Mouse (Mus musculus): ENCODE measurements at regions not wholly inside any gene's neighbourhood (a gene's known extent, or its start where the extent isn't known, plus 50 kb on each side); places are given as distances from the start of the nearest gene placed in this dataset.

DNA sequence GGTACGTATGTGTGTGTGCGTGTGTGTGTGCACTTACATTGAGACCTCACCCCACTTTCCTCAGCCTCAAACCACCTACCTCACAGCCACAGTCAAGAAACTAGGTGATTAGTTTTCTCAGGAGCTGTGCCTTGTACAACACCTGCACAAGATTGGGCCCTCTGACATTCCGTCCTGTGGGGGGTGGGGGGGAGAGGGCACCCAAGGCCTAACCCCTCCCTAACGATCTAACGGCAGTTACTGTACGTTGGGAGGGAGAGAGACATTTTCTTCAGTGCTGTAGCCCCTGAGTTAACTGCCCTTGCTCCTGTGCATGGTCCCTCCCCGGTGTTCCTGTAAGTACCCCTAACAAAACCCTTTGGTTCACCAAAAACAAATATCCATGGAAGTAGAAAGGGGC lies 250.0 kb downstream of the Gadd45g start (continued):
- no peak for TF ChIP-seq BHLHE40 (IDR thresholded peaks at IDR 0.05; ENCODE audit: borderline replicate concordance, low read depth, low read length)
- no peak for TF ChIP-seq KAT2A (conservative IDR thresholded peaks at IDR 0.05; ENCODE audit: low read depth, low read length)
- no peak for TF ChIP-seq SMC3 (IDR thresholded peaks at IDR 0.05; ENCODE audit: low read depth, low read length)
- no peak for TF ChIP-seq USF1 (IDR thresholded peaks at IDR 0.05; ENCODE audit: low read depth, low read length)

DNA sequence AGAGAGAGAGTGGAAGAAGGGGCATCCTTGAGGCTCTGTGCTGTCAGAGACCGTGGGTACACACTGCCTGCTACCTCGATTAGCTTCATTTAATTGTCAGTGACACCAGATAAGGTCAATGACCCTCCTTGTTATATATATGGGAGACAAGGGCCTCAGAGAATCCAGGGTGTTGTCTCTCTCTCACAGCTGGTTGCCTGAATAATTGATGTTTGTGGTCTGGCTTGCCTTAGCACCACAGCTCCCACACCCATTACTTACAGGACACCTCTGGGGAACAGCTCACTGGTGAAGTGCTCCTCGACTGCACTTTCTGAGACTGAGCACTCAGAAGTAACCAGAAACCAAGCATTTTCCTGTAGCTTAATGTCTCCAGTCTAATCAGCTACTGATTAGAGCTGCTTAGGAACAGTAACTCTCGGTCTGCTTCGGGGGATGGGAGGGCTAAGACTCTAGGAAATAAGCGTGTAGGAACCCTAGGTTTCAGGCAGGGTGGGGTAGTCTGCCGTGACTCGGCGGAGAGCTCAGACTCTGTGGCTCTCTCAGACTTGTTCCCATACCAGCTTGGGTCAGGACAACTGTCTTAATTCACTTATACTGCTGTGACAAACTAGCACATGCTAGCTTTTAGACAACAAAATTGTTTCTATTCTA lies 259.6 kb downstream of the Gadd45g start:
- Histone ChIP-seq H3K4me3 (ENCODE audit: control insufficient read depth in 1 of 2, insufficient read depth in 1 of 2, low read depth in 2 of 2, low read length in 2 of 2) (no peak overlapping the region), H3K27me3 (ENCODE audit: control insufficient read depth in 1 of 2, insufficient read depth in 2 of 2, low read length in 2 of 2) (no peaks in the 10 kb centered on the region), H3K4me1 (ENCODE audit: control insufficient read depth in 1 of 2, insufficient read depth in 2 of 2, low read length in 2 of 2) (no peaks in the 10 kb centered on the region), H3K27ac (ENCODE audit: control insufficient read depth, low read depth, low read length) (no peak overlapping the region), H3K36me3 (ENCODE audit: control insufficient read depth in 1 of 2, insufficient read depth in 2 of 2, low read length in 2 of 2) (no peaks in the 10 kb centered on the region), H3K9ac (ENCODE audit: control insufficient read depth, low read depth, low read length, poor library complexity, severe bottlenecking) (no peak overlapping the region), H3K79me2 (ENCODE audit: control insufficient read depth, insufficient read depth, low read length, poor library complexity) (no peaks in the 10 kb centered on the region), H3K9me3 (replicated peaks; ENCODE audit: insufficient read depth, low read length) (no peaks in the 10 kb centered on the region)
- no peak for TF ChIP-seq NRF1 (IDR thresholded peaks at IDR 0.05; ENCODE audit: insufficient read depth, low read depth, low read length, poor library complexity, severe bottlenecking)
- DNase-seq (ENCODE audit: low read depth, low spot score), result no peak

DNA sequence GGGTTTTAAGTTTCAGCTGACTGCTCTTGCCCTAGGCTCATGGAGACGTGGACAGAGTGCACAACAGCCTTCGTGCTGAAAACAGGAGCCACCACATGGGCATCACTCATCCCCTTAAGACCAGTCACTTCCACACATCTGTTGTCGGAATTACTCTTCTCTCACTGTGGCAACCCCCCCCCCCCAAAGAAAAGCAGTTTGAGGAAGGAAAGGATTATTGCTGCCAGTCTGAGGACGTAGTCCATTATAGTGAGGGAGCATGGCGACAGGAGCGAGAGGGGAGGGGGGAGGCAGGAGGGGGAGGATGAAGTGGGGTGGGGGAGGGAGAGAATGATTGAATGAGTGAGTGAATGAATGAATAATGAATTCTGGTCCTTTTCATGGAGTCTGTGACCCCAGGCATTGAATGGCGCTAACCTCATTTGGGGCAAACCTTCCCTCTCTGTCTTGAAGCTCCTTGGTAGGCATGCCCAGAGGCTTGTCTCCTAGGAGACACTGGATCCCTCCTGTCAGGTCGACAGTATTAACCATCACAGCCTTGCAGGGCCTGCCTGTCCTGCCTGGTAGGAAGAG lies 262.0 kb downstream of the Gadd45g start:
- no peaks in the 10 kb centered on the region for H3K9me3 ChIP-seq (replicated peaks; ENCODE audit: insufficient read depth, low read length)
- no peak for TF ChIP-seq MAX (IDR thresholded peaks at IDR 0.05; ENCODE audit: low read length)
- TF ChIP-seq CHD1 (IDR thresholded peaks at IDR 0.05; ENCODE audit: low read depth, low read length), result no peak
- TF ChIP-seq POLR2AphosphoS5 (IDR thresholded peaks at IDR 0.05; ENCODE audit: borderline replicate concordance, low read depth, low read length), result no peak
- TF ChIP-seq SMC3 (IDR thresholded peaks at IDR 0.05; ENCODE audit: low read depth, low read length), result no peak
- no peak for TF ChIP-seq SIN3A (IDR thresholded peaks at IDR 0.05; ENCODE audit: low read length)
- TF ChIP-seq CHD2 (IDR thresholded peaks at IDR 0.05; ENCODE audit: low read length), result no peak
- no peak for TF ChIP-seq MYC (IDR thresholded peaks at IDR 0.05; ENCODE audit: low read depth, low read length)
- TF ChIP-seq HCFC1 (IDR thresholded peaks at IDR 0.05; ENCODE audit: low read depth, low read length), result no peak
- TF ChIP-seq USF1 (IDR thresholded peaks at IDR 0.05; ENCODE audit: low read depth, low read length), result no peak
- no peaks in the 10 kb centered on the region for H3K27me3 ChIP-seq (ENCODE audit: control insufficient read depth in 1 of 2, insufficient read depth in 2 of 2, low read length in 2 of 2)
- H3K79me2 ChIP-seq (ENCODE audit: control insufficient read depth, insufficient read depth, low read length, poor library complexity), result no peaks in the 10 kb centered on the region
- DNase-seq (ENCODE audit: low read depth, low spot score), result no peak
- no peaks in the 10 kb centered on the region for H3K4me1 ChIP-seq (ENCODE audit: control insufficient read depth in 1 of 2, insufficient read depth in 2 of 2, low read length in 2 of 2)
- H3K4me3 ChIP-seq (ENCODE audit: control insufficient read depth in 1 of 2, insufficient read depth in 1 of 2, low read depth in 2 of 2, low read length in 2 of 2), result no peak overlapping the region
- no peak overlapping the region for H3K27ac ChIP-seq (ENCODE audit: control insufficient read depth, low read depth, low read length)
- H3K9ac ChIP-seq (ENCODE audit: control insufficient read depth, low read depth, low read length, poor library complexity, severe bottlenecking), result no peak overlapping the region
- H3K36me3 ChIP-seq (ENCODE audit: control insufficient read depth in 1 of 2, insufficient read depth in 2 of 2, low read length in 2 of 2), result no peaks in the 10 kb centered on the region

All from MEL (cell line).